22 mouse cellular contexts compared by ENCODE assay signal in genomic region chr4:123331961-123332360, GRCm38 (mm10). TPM values are rescaled to one million over a fixed set of nuclear protein-coding genes. Genes with fewer than 3 reads are reported as not detected.
"Had no signal": no experiment of that assay in that cellular context is flagged by ENCODE, and none has a peak within 500 bp of the region (broad histone marks: within the 10 kb centered on the region; RNA-seq: fewer than 3 reads in every experiment).

No protein-coding gene starts in this region.

RNA-seq across cellular contexts. Expression of gene Oxct2a, which starts 8.5 kb away (rescaled TPM):
- total RNA-seq: common myeloid progenitor, adult 5-6 weeks; gastrocnemius, postnatal 4 days; granulocyte monocyte progenitor cell, adult 5-6 weeks; heart, adult 18-20 months; heart, adult 2 months; heart, adult 8-10 months had no signal
- polyA plus RNA-seq: embryonic facial prominence, embryonic 10.5 days; embryonic facial prominence, embryonic 11.5 days; embryonic facial prominence, embryonic 12.5 days; embryonic facial prominence, embryonic 13.5 days; embryonic facial prominence, embryonic 14.5 days; erythroblast, embryonic 14.5 days; forebrain, embryonic 10.5 days; forebrain, embryonic 11.5 days; forebrain, embryonic 12.5 days; forebrain, embryonic 13.5 days; forebrain, embryonic 14.5 days; forebrain, embryonic 15.5 days; forebrain, embryonic 16.5 days; frontal cortex, adult 2 months; heart, embryonic 10.5 days; heart, embryonic 11.5 days had no signal

RNA-seq across cellular contexts. Expression of gene Bmp8a, which starts 11.1 kb away (rescaled TPM):
- total RNA-seq: common myeloid progenitor, adult 5-6 weeks; gastrocnemius, postnatal 4 days; granulocyte monocyte progenitor cell, adult 5-6 weeks; heart, adult 18-20 months; heart, adult 2 months; heart, adult 8-10 months had no signal
- polyA plus RNA-seq: embryonic facial prominence, embryonic 10.5 days; erythroblast, embryonic 14.5 days; forebrain, embryonic 12.5 days; forebrain, embryonic 13.5 days; forebrain, embryonic 14.5 days; heart, adult 2 months had no signal
